Mouse (Mus musculus) E14TG2a.4 (cell line): ENCODE measurements around the gene Oxld1.

Source experiments
- H3K27me3 ChIP-seq: 2 replicates; pipeline ENCODE4 v1.6.1; 2014; ENCODE audit warnings: low read length, control low read depth; ENCODE audit not compliant: insufficient read depth
- H3K36me3 ChIP-seq: 2 replicates; pipeline ENCODE4 v1.6.1; 2014; ENCODE audit warnings: low read length, control low read depth; ENCODE audit not compliant: insufficient read depth
- H3K4me1 ChIP-seq: replicated peaks from 2 replicates; pipeline ENCODE4 v1.6.1; 2014; ENCODE audit warnings: low read depth, low read length, control low read depth
- H3K4me3 ChIP-seq: replicated peaks from 2 replicates; pipeline ENCODE4 v1.5.1; 2014; ENCODE audit warnings: mild to moderate bottlenecking, low read length
- H3K9me3 ChIP-seq: 2 replicates; pipeline ENCODE4 v1.6.1; 2014; ENCODE audit warnings: low read length, control low read depth
- CTCF ChIP-seq: conservative IDR thresholded peaks from 2 replicates; pipeline ENCODE4 v1.5.1; 2014; ENCODE audit warnings: low read length
- NANOG ChIP-seq: IDR thresholded peaks from 2 replicates; pipeline ENCODE4 v1.6.1; 2014; ENCODE audit warnings: borderline replicate concordance, low read length, mixed read lengths
- POU5F1 ChIP-seq: IDR thresholded peaks from 2 replicates; pipeline ENCODE4 v1.6.1; 2014; ENCODE audit warnings: low read length, borderline replicate concordance

Gene Oxld1

GRCm38 (mm10) chr11:120457772-120458751 lies at the start of gene Oxld1, which contains the start of gene Ccdc137:
Gene Oxld1, minus strand, starts transcription at chr11:120458068.
Gene Ccdc137, plus strand, starts transcription at chr11:120458115.
- Histone ChIP-seq H3K27me3 (peaks cover 6% of the 10 kb centered on the region; the same call in 1 of the 2 replicates), H3K4me1 (peaks cover 44% of the 10 kb centered on the region), H3K36me3 (peaks cover 46% of the 10 kb centered on the region), H3K9me3 (peaks cover 7% of the 10 kb centered on the region), H3K4me3 (peak within 1 kb of the TSS; percentile 92)
- no peak for TF ChIP-seq POU5F1
- no peak for TF ChIP-seq NANOG
- TF ChIP-seq CTCF, result no peak

GRCm38 (mm10) chr11:120506899-120507298 lies 49.0 kb upstream of the Oxld1 start:
- Histone ChIP-seq H3K4me3 (no peak overlapping the region), H3K27me3 (peaks cover 20% of the 10 kb centered on the region), H3K4me1 (peaks cover 20% of the 10 kb centered on the region), H3K36me3 (no peaks in the 10 kb centered on the region), H3K9me3 (no peaks in the 10 kb centered on the region)
- TF ChIP-seq CTCF, result peak; percentile 17; the same call in 1 of the 2 replicates
- no peak for TF ChIP-seq NANOG

GRCm38 (mm10) chr11:120505661-120506060 lies 47.8 kb upstream of the Oxld1 start:
- no peak overlapping the region for H3K4me3 ChIP-seq
- peaks cover 15% of the 10 kb centered on the region for H3K27me3 ChIP-seq
- no peaks in the 10 kb centered on the region for H3K36me3 ChIP-seq
- TF ChIP-seq POU5F1 (no peak), CTCF (no peak), NANOG (no peak)
- H3K4me1 ChIP-seq, result peaks cover 15% of the 10 kb centered on the region
- H3K9me3 ChIP-seq, result no peaks in the 10 kb centered on the region

GRCm38 (mm10) chr11:120501701-120502100 lies 43.8 kb upstream of the Oxld1 start:
- no peaks in the 10 kb centered on the region for H3K9me3 ChIP-seq
- H3K4me3 ChIP-seq, result no peak overlapping the region
- H3K4me1 ChIP-seq, result peaks cover 24% of the 10 kb centered on the region
- H3K36me3 ChIP-seq, result peaks cover 30% of the 10 kb centered on the region
- TF ChIP-seq POU5F1, result no peak
- TF ChIP-seq CTCF, result no peak
- no peak for TF ChIP-seq NANOG
- no peaks in the 10 kb centered on the region for H3K27me3 ChIP-seq

- no peaks in the 10 kb centered on the region for H3K27me3 ChIP-seq
- peaks cover 26% of the 10 kb centered on the region for H3K4me1 ChIP-seq
- H3K36me3 ChIP-seq, result peaks cover 37% of the 10 kb centered on the region
- H3K4me3 ChIP-seq, result no peak overlapping the region
- TF ChIP-seq NANOG (no peak), POU5F1 (no peak), CTCF (no peak)
- no peaks in the 10 kb centered on the region for H3K9me3 ChIP-seq
Measured at GRCm38 (mm10) chr11:120501018-120501417, 43.1 kb upstream of the Oxld1 start.

GRCm38 (mm10) chr11:120500357-120500756 lies 42.5 kb upstream of the Oxld1 start:
- no peaks in the 10 kb centered on the region for H3K9me3 ChIP-seq
- peaks cover 44% of the 10 kb centered on the region for H3K36me3 ChIP-seq
- H3K27me3 ChIP-seq, result no peaks in the 10 kb centered on the region
- H3K4me3 ChIP-seq, result no peak overlapping the region
- TF ChIP-seq NANOG (no peak), POU5F1 (no peak), CTCF (no peak)
- peaks cover 26% of the 10 kb centered on the region for H3K4me1 ChIP-seq

GRCm38 (mm10) chr11:120499894-120500293 lies 42.0 kb upstream of the Oxld1 start:
- no peak for TF ChIP-seq POU5F1
- TF ChIP-seq NANOG, result no peak
- no peak for TF ChIP-seq CTCF
- H3K36me3 ChIP-seq, result peaks cover 48% of the 10 kb centered on the region
- H3K4me1 ChIP-seq, result peaks cover 26% of the 10 kb centered on the region
- no peaks in the 10 kb centered on the region for H3K27me3 ChIP-seq
- no peaks in the 10 kb centered on the region for H3K9me3 ChIP-seq
- H3K4me3 ChIP-seq, result no peak overlapping the region

GRCm38 (mm10) chr11:120498891-120499290 lies 41.0 kb upstream of the Oxld1 start:
- H3K4me1 ChIP-seq, result peaks cover 26% of the 10 kb centered on the region
- no peak for TF ChIP-seq CTCF
- no peak for TF ChIP-seq POU5F1
- no peak for TF ChIP-seq NANOG
- H3K27me3 ChIP-seq, result no peaks in the 10 kb centered on the region
- no peak overlapping the region for H3K4me3 ChIP-seq
- H3K36me3 ChIP-seq, result peaks cover 58% of the 10 kb centered on the region
- H3K9me3 ChIP-seq, result no peaks in the 10 kb centered on the region

- H3K9me3 ChIP-seq, result no peaks in the 10 kb centered on the region
Measured at GRCm38 (mm10) chr11:120498226-120498625, 40.4 kb upstream of the Oxld1 start.

More at GRCm38 (mm10) chr11:120498226-120498625, 40.4 kb upstream of the Oxld1 start:
- Histone ChIP-seq H3K4me3 (peak overlapping the region; percentile 17; the same call in 1 of the 2 replicates), H3K27me3 (no peaks in the 10 kb centered on the region), H3K36me3 (peaks cover 61% of the 10 kb centered on the region), H3K4me1 (peaks cover 32% of the 10 kb centered on the region)
- no peak for TF ChIP-seq POU5F1
- no peak for TF ChIP-seq CTCF
- no peak for TF ChIP-seq NANOG
